Mouse (Mus musculus) heart, postnatal 0 days (tissue): ENCODE measurements at regions not wholly inside any gene's neighbourhood (a gene's known extent, or its start where the extent isn't known, plus 50 kb on each side); places are given as distances from the start of the nearest gene placed in this dataset.

Experiments
- CTCF ChIP-seq: IDR thresholded peaks from 2 replicates; pipeline ENCODE4 v1.5.1; 2016; ENCODE audit warnings: antibody characterized with exemption, control low read depth, low read depth
- EP300 ChIP-seq: IDR thresholded peaks from 2 replicates; pipeline ENCODE4 v1.6.1; 2016; ENCODE audit warnings: antibody characterized with exemption, low read depth

GRCm38 (mm10) chr12:27104925-27105571 lies 237.3 kb downstream of the Sox11 start:
- TF ChIP-seq CTCF = no peak
- TF ChIP-seq EP300 = no peak
